Mouse (Mus musculus) kidney, adult 2 months (tissue): ENCODE measurements around the gene Adgra3.

ENCODE experiments used
- CTCF ChIP-seq: fragments of 200-500 bp; conservative IDR thresholded peaks from 2 replicates; pipeline ENCODE4 v1.5.1; 2011; ENCODE audit warnings: low read depth, mild to moderate bottlenecking, control low read depth, low read length, moderate library complexity, mixed read lengths; ENCODE audit not compliant: insufficient read depth, insufficient read length
- POLR2A ChIP-seq: fragments of 200-500 bp; IDR thresholded peaks from one replicate; pipeline ENCODE4 v1.6.1; 2011; ENCODE audit warnings: low read depth, low read length, control low read depth

DNA sequence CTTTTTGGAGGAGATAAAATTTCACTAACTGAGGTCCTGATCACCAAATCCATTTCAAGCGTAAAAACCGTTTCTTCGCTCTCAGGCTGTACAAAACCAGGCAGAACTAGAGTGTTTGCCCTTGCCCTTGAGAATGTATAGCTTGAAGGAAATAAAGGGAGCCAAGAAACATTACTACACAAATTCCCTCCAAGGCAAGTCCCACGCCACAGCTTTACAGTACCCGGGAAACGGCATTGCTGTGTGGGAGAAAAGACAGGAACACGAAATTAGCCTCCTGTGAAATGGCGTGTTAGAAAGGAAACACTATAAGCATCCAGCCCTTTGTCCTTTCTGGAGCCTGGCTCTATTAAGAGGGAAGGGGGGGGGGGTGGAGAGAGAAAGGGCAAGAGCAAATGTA, 21.1 kb downstream of the Adgra3 start:
- TF ChIP-seq CTCF = no peak
- no peak for TF ChIP-seq POLR2A
